Mouse (Mus musculus): Measurements from ENCODE around the gene P4hb. TPM values are rescaled to one million over a fixed set of nuclear protein-coding genes. Genes with fewer than 3 reads are reported as not detected.
A peak's percentile ranks its signal among the peaks of the same experiment; 100 is the strongest.

The P4hb gene
- polyA plus RNA-seq, 1 experiment from 2014 or later: 716 TPM

- Histone ChIP-seq H3K4me1 (ENCODE audit: control insufficient read depth, insufficient read depth, low read length) (0 out of 2 replicates have a peak, but pooled peaks cover 8% of the 10 kb centered on the region), H3K27me3 (ENCODE audit: control insufficient read depth, insufficient read depth, low read length) (peaks cover 46% of the 10 kb centered on the region), H3K9me3 (ENCODE audit: control insufficient read depth, low read length) (no peaks in the 10 kb centered on the region), H3K9ac (ENCODE audit: low read depth, low read length) (no peak overlapping the region), H3K36me3 (ENCODE audit: control insufficient read depth, insufficient read depth, low read length) (no peaks in the 10 kb centered on the region), H3K27ac (ENCODE audit: low read depth, low read length) (no peak overlapping the region), H3K4me2 (replicated peaks; ENCODE audit: low read depth, low read length) (no peak overlapping the region), H3K4me3 (ENCODE audit: low read length) (no peak overlapping the region)
- 60% methylated on average over 4 of the region's 4 CpGs for WGBS
- no peak for ATAC-seq (ENCODE audit: low FRiP score, low TSS enrichment)
These were observed 44.1 kb downstream of the P4hb start for GRCm38 (mm10) chr11:120528903-120529302.

- ATAC-seq (ENCODE audit: low FRiP score, low TSS enrichment): no peak
- 0 out of 2 replicates have a peak, but pooled peaks cover 8% of the 10 kb centered on the region for H3K4me1 ChIP-seq (ENCODE audit: control insufficient read depth, insufficient read depth, low read length)
- H3K27me3 ChIP-seq (ENCODE audit: control insufficient read depth, insufficient read depth, low read length): peaks cover 42% of the 10 kb centered on the region
- no peak overlapping the region for H3K4me2 ChIP-seq (replicated peaks; ENCODE audit: low read depth, low read length)
- no peak overlapping the region for H3K4me3 ChIP-seq (ENCODE audit: low read length)
- no peak overlapping the region for H3K27ac ChIP-seq (ENCODE audit: low read depth, low read length)
- H3K9me3 ChIP-seq (ENCODE audit: control insufficient read depth, low read length): no peaks in the 10 kb centered on the region
- WGBS: 79% methylated on average over 9 of the region's 9 CpGs
- no peaks in the 10 kb centered on the region for H3K36me3 ChIP-seq (ENCODE audit: control insufficient read depth, insufficient read depth, low read length)
- no peak overlapping the region for H3K9ac ChIP-seq (ENCODE audit: low read depth, low read length)
These were observed 45.2 kb downstream of the P4hb start for GRCm38 (mm10) chr11:120527690-120528354.

- WGBS: 78% methylated on average over 2 of the region's 2 CpGs
- H3K27ac ChIP-seq (ENCODE audit: low read depth, low read length): no peak overlapping the region
- no peak overlapping the region for H3K9ac ChIP-seq (ENCODE audit: low read depth, low read length)
- no peaks in the 10 kb centered on the region for H3K36me3 ChIP-seq (ENCODE audit: control insufficient read depth, insufficient read depth, low read length)
- peaks cover 24% of the 10 kb centered on the region for H3K27me3 ChIP-seq (ENCODE audit: control insufficient read depth, insufficient read depth, low read length)
- H3K9me3 ChIP-seq (ENCODE audit: control insufficient read depth, low read length): no peaks in the 10 kb centered on the region
- no peak for ATAC-seq (ENCODE audit: low FRiP score, low TSS enrichment)
- no peak overlapping the region for H3K4me3 ChIP-seq (ENCODE audit: low read length)
- H3K4me2 ChIP-seq (replicated peaks; ENCODE audit: low read depth, low read length): no peak overlapping the region
- H3K4me1 ChIP-seq (ENCODE audit: control insufficient read depth, insufficient read depth, low read length): 0 out of 2 replicates have a peak, but pooled peaks cover 6% of the 10 kb centered on the region
These were observed 47.1 kb downstream of the P4hb start for GRCm38 (mm10) chr11:120525959-120526358.

DNA sequence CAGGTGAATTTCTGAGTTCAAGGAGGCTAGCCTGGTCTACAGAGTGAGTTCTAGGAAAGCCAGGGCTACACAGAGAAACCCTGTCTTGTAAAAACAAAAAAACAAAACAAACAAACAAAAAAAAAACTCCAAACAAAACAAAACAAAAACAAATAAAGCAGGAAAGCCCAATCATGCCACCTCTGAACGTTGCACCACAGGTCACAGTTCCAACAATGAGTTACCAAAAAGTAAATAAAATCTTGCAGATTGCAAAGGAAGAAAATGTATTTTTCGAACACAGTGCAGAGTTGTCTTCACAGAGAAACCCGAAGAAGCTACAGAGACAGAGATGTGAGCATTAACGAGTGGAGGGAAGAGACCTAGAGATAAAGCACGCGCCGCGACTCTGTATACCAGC, 50.5 kb downstream of the P4hb start:
- Histone ChIP-seq H3K4me1 (ENCODE audit: control insufficient read depth, insufficient read depth, low read length) (no peaks in the 10 kb centered on the region), H3K36me3 (ENCODE audit: control insufficient read depth, insufficient read depth, low read length) (no peaks in the 10 kb centered on the region), H3K27me3 (ENCODE audit: control insufficient read depth, insufficient read depth, low read length) (no peaks in the 10 kb centered on the region; the same call in 1 of the 2 replicates), H3K27ac (ENCODE audit: low read depth, low read length) (no peak overlapping the region), H3K9ac (ENCODE audit: low read depth, low read length) (no peak overlapping the region), H3K4me2 (replicated peaks; ENCODE audit: low read depth, low read length) (no peak overlapping the region), H3K4me3 (ENCODE audit: low read length) (no peak overlapping the region), H3K9me3 (ENCODE audit: control insufficient read depth, low read length) (no peaks in the 10 kb centered on the region)
- WGBS: 89% methylated on average over 8 of the region's 8 CpGs
- ATAC-seq (ENCODE audit: low FRiP score, low TSS enrichment): no peak

- Histone ChIP-seq H3K4me1 (ENCODE audit: control insufficient read depth, insufficient read depth, low read length) (no peaks in the 10 kb centered on the region), H3K27ac (ENCODE audit: low read depth, low read length) (no peak overlapping the region), H3K4me3 (ENCODE audit: low read length) (no peak overlapping the region), H3K4me2 (replicated peaks; ENCODE audit: low read depth, low read length) (no peak overlapping the region), H3K27me3 (ENCODE audit: control insufficient read depth, insufficient read depth, low read length) (no peaks in the 10 kb centered on the region), H3K9ac (ENCODE audit: low read depth, low read length) (no peak overlapping the region), H3K36me3 (ENCODE audit: control insufficient read depth, insufficient read depth, low read length) (no peaks in the 10 kb centered on the region), H3K9me3 (ENCODE audit: control insufficient read depth, low read length) (no peaks in the 10 kb centered on the region)
- ATAC-seq (ENCODE audit: low FRiP score, low TSS enrichment): no peak
- WGBS: 78% methylated on average over 5 of the region's 5 CpGs
These were observed 52.0 kb downstream of the P4hb start for GRCm38 (mm10) chr11:120520967-120521540.

- Histone ChIP-seq H3K9me3 (ENCODE audit: control insufficient read depth, low read length) (no peaks in the 10 kb centered on the region), H3K4me1 (ENCODE audit: control insufficient read depth, insufficient read depth, low read length) (no peaks in the 10 kb centered on the region), H3K27me3 (ENCODE audit: control insufficient read depth, insufficient read depth, low read length) (no peaks in the 10 kb centered on the region), H3K4me2 (replicated peaks; ENCODE audit: low read depth, low read length) (no peak overlapping the region), H3K36me3 (ENCODE audit: control insufficient read depth, insufficient read depth, low read length) (no peaks in the 10 kb centered on the region), H3K4me3 (ENCODE audit: low read length) (no peak overlapping the region), H3K27ac (ENCODE audit: low read depth, low read length) (no peak overlapping the region), H3K9ac (ENCODE audit: low read depth, low read length) (no peak overlapping the region)
- 72% methylated on average over 9 of the region's 9 CpGs for WGBS
- ATAC-seq (ENCODE audit: low FRiP score, low TSS enrichment): no peak
These were observed 52.6 kb downstream of the P4hb start for GRCm38 (mm10) chr11:120520498-120520897.

- ATAC-seq (ENCODE audit: low FRiP score, low TSS enrichment): peak; percentile 15; the same call in 1 of the 2 replicates
- H3K4me2 ChIP-seq (replicated peaks; ENCODE audit: low read depth, low read length): no peak overlapping the region; the same call in 1 of the 2 replicates
- H3K4me1 ChIP-seq (ENCODE audit: control insufficient read depth, insufficient read depth, low read length): no peaks in the 10 kb centered on the region
- H3K27ac ChIP-seq (ENCODE audit: low read depth, low read length): no peak overlapping the region
- 34% methylated on average over 9 of the region's 9 CpGs for WGBS
- H3K36me3 ChIP-seq (ENCODE audit: control insufficient read depth, insufficient read depth, low read length): no peaks in the 10 kb centered on the region
- H3K9ac ChIP-seq (ENCODE audit: low read depth, low read length): no peak overlapping the region; the same call in 1 of the 2 replicates
- H3K9me3 ChIP-seq (ENCODE audit: control insufficient read depth, low read length): no peaks in the 10 kb centered on the region
- H3K27me3 ChIP-seq (ENCODE audit: control insufficient read depth, insufficient read depth, low read length): no peaks in the 10 kb centered on the region
- H3K4me3 ChIP-seq (ENCODE audit: low read length): no peak overlapping the region
These were observed 53.3 kb downstream of the P4hb start for GRCm38 (mm10) chr11:120519738-120520137.

- ATAC-seq (ENCODE audit: low FRiP score, low TSS enrichment): no peak
- H3K9me3 ChIP-seq (ENCODE audit: control insufficient read depth, low read length): no peaks in the 10 kb centered on the region
- 70% methylated on average over 6 of the region's 6 CpGs for WGBS
- no peak overlapping the region for H3K4me2 ChIP-seq (replicated peaks; ENCODE audit: low read depth, low read length)
- no peaks in the 10 kb centered on the region for H3K27me3 ChIP-seq (ENCODE audit: control insufficient read depth, insufficient read depth, low read length)
- no peaks in the 10 kb centered on the region for H3K4me1 ChIP-seq (ENCODE audit: control insufficient read depth, insufficient read depth, low read length)
- H3K9ac ChIP-seq (ENCODE audit: low read depth, low read length): no peak overlapping the region
- no peak overlapping the region for H3K27ac ChIP-seq (ENCODE audit: low read depth, low read length)
- H3K36me3 ChIP-seq (ENCODE audit: control insufficient read depth, insufficient read depth, low read length): no peaks in the 10 kb centered on the region
- no peak overlapping the region for H3K4me3 ChIP-seq (ENCODE audit: low read length)
These were observed 54.5 kb downstream of the P4hb start for GRCm38 (mm10) chr11:120518558-120518957.

DNA sequence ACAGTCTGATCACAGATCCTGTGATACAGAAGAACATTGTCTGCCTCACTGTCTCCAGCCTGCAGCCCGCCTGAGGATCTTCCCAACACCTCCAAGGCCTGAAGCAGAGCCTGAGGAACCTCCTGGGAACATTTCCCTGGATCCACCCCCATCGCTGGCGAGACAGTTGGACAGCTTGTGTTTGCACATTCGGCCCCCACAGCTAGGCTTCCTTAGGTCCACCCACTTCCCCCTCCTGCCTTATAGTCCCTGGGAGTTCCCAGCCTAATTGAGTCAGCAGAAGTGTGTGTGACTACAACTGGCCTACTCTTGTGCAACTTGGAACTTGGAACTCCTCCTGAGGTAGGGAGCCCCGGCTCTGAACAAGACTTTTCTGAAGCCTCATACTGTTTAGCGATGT, 55.0 kb downstream of the P4hb start:
- Histone ChIP-seq H3K4me2 (replicated peaks; ENCODE audit: low read depth, low read length) (no peak overlapping the region), H3K9me3 (ENCODE audit: control insufficient read depth, low read length) (no peaks in the 10 kb centered on the region), H3K9ac (ENCODE audit: low read depth, low read length) (no peak overlapping the region), H3K27me3 (ENCODE audit: control insufficient read depth, insufficient read depth, low read length) (no peaks in the 10 kb centered on the region), H3K36me3 (ENCODE audit: control insufficient read depth, insufficient read depth, low read length) (no peaks in the 10 kb centered on the region), H3K4me1 (ENCODE audit: control insufficient read depth, insufficient read depth, low read length) (no peaks in the 10 kb centered on the region), H3K4me3 (ENCODE audit: low read length) (no peak overlapping the region), H3K27ac (ENCODE audit: low read depth, low read length) (no peak overlapping the region)
- WGBS: 54% methylated on average over 6 of the region's 6 CpGs
- no peak for ATAC-seq (ENCODE audit: low FRiP score, low TSS enrichment)

All from kidney, embryonic 14.5 days (tissue).